Mouse (Mus musculus) MEL (cell line): ENCODE results near the gene Ccnd1.

ENCODE experiments used
- E2F4 ChIP-seq: IDR thresholded peaks from 2 replicates; pipeline ENCODE4 v1.6.1; 2011; ENCODE audit warnings: low read depth, low read length, improper control_type of control experiment, borderline replicate concordance
- EP300 ChIP-seq, 2 experiments: IDR thresholded peaks; 2 replicates each; pipeline ENCODE4 v1.6.1; 2011; ENCODE audit warnings: improper control_type of control experiment in 2 of 2, low read length in 2 of 2, low read depth in 1 of 2, mild to moderate bottlenecking in 1 of 2

GRCm38 (mm10) chr7:144943254-144943653, 3.5 kb upstream of the Ccnd1 start:
- TF ChIP-seq E2F4 (no peak), EP300 (IDR thresholded peaks at IDR 0.05; ENCODE audit: low read depth in 1 of 2, low read length in 2 of 2) (no peak)
